Mouse (Mus musculus) spleen, postnatal 4 days (tissue): ENCODE results near the gene Lclat1.
A peak's percentile ranks its signal among the peaks of the same experiment; 100 is the strongest.

Source experiments
- DNase-seq, 2 experiments: peaks; one replicate each; pipeline ENCODE4 v3.0.0; 2022; ENCODE audit warnings: low spot score in 2 of 2

Gene Lclat1

GRCm38 (mm10) chr17:73196139-73196538 lies 88.4 kb downstream of the Lclat1 start:
- DNase-seq, result peak; percentile 38 to 67

- DNase-seq, result no peak
These were observed 89.9 kb downstream of the Lclat1 start for GRCm38 (mm10) chr17:73197724-73198123.

DNA sequence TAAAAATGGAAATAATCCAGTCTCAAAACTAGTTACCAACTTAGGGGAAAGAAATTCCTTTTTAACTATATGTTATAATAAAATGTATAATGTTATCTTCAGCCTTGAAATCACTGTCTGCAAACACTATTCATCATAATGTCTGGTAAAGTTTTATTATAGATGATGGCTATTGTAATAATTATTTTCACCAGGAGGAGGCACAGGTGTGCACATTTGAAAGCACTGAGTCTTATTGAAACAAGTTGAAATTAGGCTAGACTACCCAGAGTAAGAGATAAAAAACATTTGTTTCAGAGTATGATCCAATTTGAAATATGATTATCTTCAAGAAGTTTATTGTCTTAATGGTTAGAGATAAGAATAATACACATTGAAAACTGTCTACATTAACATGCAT lies 91.6 kb downstream of the Lclat1 start:
- DNase-seq, result no peak

DNA sequence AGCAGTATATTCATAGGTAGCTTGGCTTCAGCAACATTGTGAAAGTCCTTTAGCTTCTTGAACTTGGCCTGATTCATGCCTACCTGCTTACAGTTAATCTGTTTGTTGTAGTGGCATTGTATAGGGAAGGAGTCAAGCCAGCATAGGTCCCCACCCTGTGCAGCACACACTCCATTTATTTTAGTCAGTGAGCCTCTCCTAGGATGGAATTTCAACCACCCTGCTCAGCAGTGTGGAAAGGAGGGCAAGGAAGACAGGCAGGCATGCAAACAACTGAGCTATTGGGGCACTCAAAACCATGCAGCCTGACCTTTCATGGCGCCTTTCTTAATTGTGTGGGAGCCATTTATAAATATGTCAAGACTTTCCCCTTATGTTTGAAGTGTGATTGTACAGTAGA lies 92.6 kb downstream of the Lclat1 start:
- DNase-seq, result no peak

DNA sequence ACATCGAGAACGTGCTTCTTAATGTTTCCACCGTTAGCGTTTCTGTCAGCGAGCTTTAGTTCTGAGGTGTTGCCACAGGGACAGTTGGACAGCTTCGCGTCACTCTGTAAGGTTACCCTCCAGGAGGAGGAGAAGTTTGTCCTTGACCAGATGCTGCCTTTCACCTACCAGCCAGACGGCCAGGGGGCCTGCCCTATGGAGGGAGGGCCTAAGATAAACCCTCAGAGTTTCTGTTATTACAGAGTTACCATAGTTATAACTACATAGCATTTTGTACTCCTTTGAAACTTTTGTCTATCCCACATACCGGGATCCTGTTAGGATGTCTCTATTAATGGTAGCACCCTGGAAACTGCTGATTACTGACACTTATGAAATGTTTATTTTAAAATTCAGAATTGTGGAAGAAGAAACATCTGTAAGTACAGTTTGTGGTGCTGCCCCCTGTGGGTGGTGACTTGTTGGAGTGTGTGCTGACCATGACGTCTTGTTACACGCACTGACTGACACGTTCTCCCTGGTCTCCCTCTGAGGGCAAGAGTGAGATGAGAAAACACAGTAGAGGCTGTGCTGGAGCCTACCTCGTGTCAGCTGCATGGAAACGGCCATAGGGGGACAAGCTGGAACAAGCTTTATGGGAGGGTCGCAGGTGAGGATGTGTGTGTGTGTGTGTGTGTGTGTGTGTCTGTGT lies 96.0 kb downstream of the Lclat1 start:
- DNase-seq, result no peak

DNA sequence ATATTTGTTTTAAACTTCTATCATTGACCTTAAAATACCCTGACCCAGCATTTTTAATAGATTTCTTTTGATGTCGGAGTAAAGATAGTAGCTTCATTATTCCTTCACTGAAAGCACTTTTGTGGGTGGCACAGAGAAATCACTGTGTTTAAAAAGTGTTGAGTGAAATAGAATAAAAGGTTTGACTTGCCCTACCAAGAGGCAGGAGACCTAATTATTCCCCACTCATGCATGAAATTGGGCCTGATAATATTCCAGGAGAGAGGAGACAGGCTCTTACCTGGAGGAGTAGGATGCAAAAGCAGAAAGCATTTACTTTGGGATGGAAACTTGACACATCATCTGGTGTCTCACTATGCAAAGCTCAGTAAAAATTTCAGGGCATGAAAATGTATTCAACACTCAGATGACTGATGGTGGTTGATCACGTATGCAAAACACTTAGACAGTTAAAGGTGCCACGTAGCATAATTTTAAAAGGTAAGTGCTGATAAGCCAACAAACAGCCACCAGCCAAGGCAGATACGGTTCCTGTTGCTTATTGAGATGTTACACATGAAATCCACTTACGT lies 103.3 kb downstream of the Lclat1 start:
- DNase-seq, result no peak

DNA sequence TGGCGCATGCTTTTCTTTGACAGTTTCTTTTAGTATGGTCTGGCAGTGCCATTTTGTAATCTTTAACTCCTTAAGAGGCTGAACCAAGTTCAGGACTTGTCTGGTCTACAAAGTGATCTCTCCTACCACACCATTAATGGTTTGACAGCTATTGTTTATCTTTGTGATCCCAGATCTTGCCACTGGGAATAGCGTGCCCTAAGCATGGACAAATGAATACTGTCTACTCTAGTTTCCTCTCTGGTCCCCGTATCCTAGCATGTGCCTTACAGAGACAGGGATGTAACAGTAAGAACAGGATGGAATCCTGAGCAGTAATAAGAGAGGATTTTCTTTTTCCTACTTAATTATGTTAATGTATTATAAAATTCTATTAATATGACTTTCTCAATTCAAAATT lies 105.0 kb downstream of the Lclat1 start:
- DNase-seq, result no peak

- DNase-seq, result no peak
These were observed 105.4 kb downstream of the Lclat1 start for GRCm38 (mm10) chr17:73213187-73213586.

DNA sequence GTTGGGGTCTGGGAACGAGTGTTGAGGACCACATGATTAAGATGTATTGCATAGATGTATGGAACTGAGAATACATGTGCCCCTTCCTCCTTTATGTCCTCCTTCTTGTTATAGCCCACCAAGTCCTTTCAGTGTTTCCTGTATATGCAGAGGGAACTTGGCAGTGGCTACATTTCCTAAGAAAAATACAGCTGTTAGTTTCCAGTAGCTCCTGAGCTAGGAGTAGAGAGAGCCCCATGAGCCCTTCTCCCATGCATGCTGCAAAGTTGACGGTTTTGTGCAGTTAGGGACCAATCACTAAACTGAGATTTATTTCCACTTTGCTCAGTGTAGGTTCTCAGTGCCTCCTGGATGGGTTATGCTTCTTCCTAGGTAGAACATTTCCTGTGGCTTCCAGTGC lies 105.9 kb downstream of the Lclat1 start:
- no peak for DNase-seq

- no peak for DNase-seq
These were observed 109.5 kb downstream of the Lclat1 start for GRCm38 (mm10) chr17:73217274-73217673.

DNA sequence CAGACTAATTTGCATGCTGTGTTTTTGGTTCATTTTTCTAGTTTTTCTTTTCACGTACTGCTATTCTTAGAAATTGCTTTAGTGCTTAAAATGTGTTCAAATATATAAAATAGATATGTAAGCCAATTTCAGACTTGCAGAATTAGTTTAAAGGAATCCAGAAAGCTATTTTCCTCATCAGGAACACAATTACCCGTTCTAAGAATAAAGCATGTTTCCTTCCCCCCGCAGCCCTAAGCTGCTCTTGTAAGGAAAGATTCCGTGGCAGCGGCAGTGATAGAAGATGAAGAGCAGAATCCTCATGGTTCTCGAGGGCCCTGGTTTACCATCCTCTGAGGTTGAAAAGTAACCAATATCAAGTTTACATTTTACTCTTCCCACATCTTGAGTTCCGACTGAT lies 113.0 kb downstream of the Lclat1 start:
- no peak for DNase-seq

GRCm38 (mm10) chr17:73222077-73222476 lies 114.3 kb downstream of the Lclat1 start:
- DNase-seq, result no peak

DNA sequence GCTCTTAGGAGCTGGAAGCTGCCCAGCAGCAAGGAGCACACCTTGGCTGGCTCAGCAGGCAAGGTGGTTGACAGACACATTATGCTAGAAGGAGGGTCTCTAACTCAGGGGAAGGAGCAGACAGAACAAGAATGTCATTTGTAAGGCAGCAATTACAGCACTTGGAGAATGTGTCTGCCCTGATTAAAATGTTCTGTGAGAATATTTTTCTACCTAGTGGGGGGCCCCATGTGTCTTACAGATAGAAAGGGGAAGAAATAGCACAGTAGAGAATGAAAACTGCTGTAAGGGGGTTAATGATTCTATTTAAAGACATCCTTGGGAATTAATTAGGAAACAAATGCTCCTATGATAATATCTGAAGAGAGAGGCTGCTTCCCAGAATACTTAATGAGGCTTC lies 117.7 kb downstream of the Lclat1 start:
- DNase-seq, result no peak

GRCm38 (mm10) chr17:73225996-73226395 lies 118.2 kb downstream of the Lclat1 start:
- DNase-seq, result no peak

- no peak for DNase-seq
These were observed 118.8 kb downstream of the Lclat1 start for GRCm38 (mm10) chr17:73226595-73226994.

GRCm38 (mm10) chr17:73227361-73227760 lies 119.6 kb downstream of the Lclat1 start:
- no peak for DNase-seq

DNA sequence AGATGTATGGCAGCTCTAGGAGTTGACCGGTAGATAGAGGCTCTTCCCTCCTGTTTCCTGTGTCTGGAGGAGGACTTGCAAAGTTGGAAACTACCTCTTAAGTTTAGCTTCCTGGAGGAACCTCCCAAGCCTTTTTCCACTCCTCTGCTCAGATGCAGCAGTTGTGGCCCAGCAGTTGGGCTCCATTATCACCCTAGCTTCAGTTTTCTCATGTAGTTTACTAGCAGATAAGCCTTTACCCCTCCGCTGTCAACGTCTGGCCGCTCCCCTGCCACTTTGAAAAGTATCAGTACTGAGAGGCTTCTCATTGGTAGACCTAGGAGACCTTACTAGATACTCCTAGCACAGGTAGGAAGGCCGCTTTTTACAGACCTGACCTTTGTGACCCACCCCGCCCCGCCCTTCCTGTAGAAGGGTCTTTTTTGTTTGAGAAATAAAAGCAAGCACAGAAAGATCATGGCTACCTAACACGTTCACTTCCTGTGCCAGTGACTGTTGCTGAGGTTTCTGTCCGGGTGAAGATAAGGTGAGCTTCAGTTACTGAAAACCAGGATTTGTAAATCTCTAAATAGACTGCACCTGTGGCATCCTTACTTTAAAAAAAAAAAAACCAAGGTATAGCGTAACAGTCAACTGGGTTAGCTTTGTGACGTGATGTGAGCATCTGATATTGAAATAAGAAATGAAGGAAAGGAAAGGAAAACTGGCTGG lies 121.8 kb downstream of the Lclat1 start:
- no peak for DNase-seq

DNA sequence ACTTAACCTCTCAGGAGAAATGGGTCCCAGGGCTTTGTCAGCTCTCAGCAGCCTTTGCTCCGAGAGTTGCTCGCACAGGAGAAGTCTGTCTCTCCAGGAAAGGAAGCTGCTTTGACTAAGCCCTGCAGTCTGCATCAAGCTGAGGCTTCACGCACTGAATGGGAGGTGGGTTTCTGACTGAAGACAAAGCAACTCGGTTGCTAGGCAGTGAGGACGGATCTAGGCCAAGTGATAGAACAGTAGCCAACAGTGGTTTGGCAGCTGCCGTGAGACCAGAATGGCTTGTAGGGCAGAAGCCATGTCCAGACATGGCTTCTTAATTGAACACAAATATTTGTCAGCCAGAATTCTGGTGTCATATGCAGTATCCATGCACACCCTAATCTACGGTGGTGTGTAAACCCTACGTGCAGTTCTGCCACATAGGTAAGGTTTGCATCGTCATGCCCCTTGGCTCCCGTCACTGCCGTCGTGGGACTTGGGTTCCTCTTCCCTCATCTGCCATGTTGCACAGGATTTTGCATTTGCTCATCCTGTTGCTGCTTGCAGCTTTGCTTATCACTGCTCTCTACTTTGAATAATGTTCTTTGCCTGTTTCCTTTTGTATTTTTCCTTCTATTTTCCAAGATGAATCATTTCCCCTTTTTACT lies 122.7 kb downstream of the Lclat1 start:
- DNase-seq, result no peak

DNA sequence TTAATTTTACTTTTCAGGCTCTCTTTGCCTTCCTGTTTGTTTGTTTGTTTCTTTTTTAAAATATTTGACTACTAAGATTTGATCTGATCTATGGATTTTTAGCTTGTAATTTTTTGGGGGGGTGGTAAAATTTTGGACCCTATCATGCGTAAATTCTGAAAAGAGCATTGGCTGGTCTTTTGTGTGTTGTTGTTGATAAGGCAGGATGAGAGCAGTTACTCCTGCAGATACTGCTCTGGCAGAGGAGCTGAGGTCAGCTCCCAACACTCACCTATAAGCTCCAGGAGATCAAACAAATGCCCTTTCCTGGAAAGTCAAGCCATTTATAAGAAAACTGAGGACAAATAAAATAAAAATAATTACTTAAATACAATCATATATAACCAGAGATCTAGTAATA lies 123.6 kb downstream of the Lclat1 start:
- DNase-seq, result no peak

DNA sequence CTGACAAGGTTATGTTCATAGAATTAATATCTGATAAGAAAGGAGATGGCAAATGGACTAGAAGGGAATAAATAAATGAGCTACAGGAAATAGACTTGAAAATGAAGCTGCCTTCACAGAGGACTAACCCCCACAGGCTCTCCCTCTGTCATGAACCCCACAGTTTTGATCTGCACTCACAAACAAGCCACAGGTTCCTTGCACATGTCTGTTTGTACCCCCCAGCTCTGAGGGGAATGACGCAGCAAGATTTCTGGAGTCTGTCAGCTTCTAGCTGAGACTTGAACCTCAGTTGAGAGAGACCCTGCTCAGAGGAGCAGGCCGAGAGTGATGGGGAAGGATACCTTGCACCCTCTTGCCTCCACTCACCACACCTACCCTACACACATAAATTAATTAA lies 124.8 kb downstream of the Lclat1 start:
- DNase-seq, result peak in 1 of 2 experiments; percentile 35

- DNase-seq, result no peak
These were observed 126.2 kb downstream of the Lclat1 start for GRCm38 (mm10) chr17:73233975-73234374.

DNA sequence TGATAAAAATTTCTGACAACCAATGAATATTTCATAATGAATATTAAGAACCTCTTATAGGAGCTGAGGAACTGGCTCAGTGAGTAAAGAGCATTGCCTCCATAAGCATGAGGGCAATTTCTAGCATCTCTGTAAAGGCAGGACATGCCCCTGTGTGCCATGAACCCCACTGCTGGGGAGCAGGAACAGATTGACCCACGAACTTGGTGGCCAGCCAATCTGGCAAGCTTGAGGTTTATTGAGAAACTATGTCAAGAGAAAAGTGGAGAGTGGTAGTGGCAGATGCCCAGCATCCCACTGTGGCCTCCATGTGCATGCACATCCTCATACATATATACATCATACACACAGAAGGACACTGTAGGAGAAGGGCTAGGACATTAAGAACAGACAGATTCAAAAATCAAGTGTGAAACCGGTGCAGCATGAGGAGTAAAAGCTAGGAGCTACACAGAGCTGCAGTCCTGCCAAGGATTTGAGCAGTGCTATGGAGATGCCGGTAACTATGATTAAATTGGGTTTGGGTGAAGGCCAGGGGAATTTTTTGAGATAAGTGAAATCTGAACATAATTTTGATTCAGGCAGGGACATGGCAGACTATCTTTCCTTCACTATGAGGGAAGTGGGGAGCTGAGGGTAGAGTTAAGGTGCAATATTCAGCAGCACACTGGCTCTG lies 129.5 kb downstream of the Lclat1 start:
- peak in 1 of 2 experiments; percentile 41 for DNase-seq
